Mouse (Mus musculus): ENCODE results near the gene Kdelr3. TPM values are rescaled to one million over a fixed set of nuclear protein-coding genes. Genes with fewer than 3 reads are reported as not detected.

Kdelr3 gene
- polyA plus RNA-seq, 1 experiment from 2014 or later = 211 TPM

GRCm38 (mm10) chr15:79545921-79546399 is 29.7 kb downstream of the Kdelr3 start:
- H3K27ac ChIP-seq = peak overlapping the region; percentile 99
- no peaks in the 10 kb centered on the region for H3K27me3 ChIP-seq
- peak; percentile 41 for ATAC-seq (ENCODE audit: insufficient number of reproducible peaks, low FRiP score, low TSS enrichment, low read depth)
- H3K4me2 ChIP-seq = peak overlapping the region; percentile 62
- peak overlapping the region; percentile 95 for H3K9ac ChIP-seq
- WGBS = under 1% methylated on average over 52 of the region's 52 CpGs
- H3K4me1 ChIP-seq = peaks cover 21% of the 10 kb centered on the region
- H3K36me3 ChIP-seq = peaks cover 31% of the 10 kb centered on the region
- H3K9me3 ChIP-seq = no peaks in the 10 kb centered on the region
- H3K4me3 ChIP-seq = peak overlapping the region; percentile 87

- peak; percentile 97 for ATAC-seq (ENCODE audit: insufficient number of reproducible peaks, low FRiP score, low TSS enrichment, low read depth)
- Histone ChIP-seq H3K9ac (peak within 1 kb of the TSS; percentile 95), H3K4me1 (peaks cover 21% of the 10 kb centered on the region), H3K27me3 (no peaks in the 10 kb centered on the region), H3K4me3 (peak within 1 kb of the TSS; percentile 87), H3K27ac (peak within 1 kb of the TSS; percentile 99), H3K9me3 (no peaks in the 10 kb centered on the region), H3K4me2 (peak within 1 kb of the TSS; percentile 62), H3K36me3 (peaks cover 27% of the 10 kb centered on the region)
- 2% methylated on average over 84 of the region's 84 CpGs for WGBS
Observed at GRCm38 (mm10) chr15:79546410-79547288, 30.4 kb downstream of the Kdelr3 start, which contains the start of gene Ddx17. Ddx17 (minus strand) TSS chr15:79546741.

GRCm38 (mm10) chr15:79547289-79547820 is 31.1 kb downstream of the Kdelr3 start:
- Histone ChIP-seq H3K27ac (peak overlapping the region; percentile 99), H3K9me3 (no peaks in the 10 kb centered on the region), H3K4me1 (peaks cover 21% of the 10 kb centered on the region), H3K4me3 (peak overlapping the region; percentile 87), H3K27me3 (no peaks in the 10 kb centered on the region), H3K4me2 (peak overlapping the region; percentile 46), H3K36me3 (peaks cover 20% of the 10 kb centered on the region), H3K9ac (no peak overlapping the region)
- 73% methylated on average over 17 of the region's 17 CpGs for WGBS
- peak; percentile 10; the same call in 1 of the 2 replicates for ATAC-seq (ENCODE audit: insufficient number of reproducible peaks, low FRiP score, low TSS enrichment, low read depth)

- no peak overlapping the region for H3K9ac ChIP-seq
- no peaks in the 10 kb centered on the region for H3K9me3 ChIP-seq
- H3K4me3 ChIP-seq = no peak overlapping the region
- WGBS = 94% methylated on average over 2 of the region's 2 CpGs
- ATAC-seq (ENCODE audit: insufficient number of reproducible peaks, low FRiP score, low TSS enrichment, low read depth) = no peak
- H3K27me3 ChIP-seq = 0 out of 2 replicates have a peak, but pooled peaks cover under 1% of the 10 kb centered on the region
- no peak overlapping the region for H3K27ac ChIP-seq
- peaks cover 11% of the 10 kb centered on the region for H3K36me3 ChIP-seq
- H3K4me2 ChIP-seq = no peak overlapping the region
- H3K4me1 ChIP-seq = peaks cover 21% of the 10 kb centered on the region
Observed at GRCm38 (mm10) chr15:79548226-79548625, 32.0 kb downstream of the Kdelr3 start.

GRCm38 (mm10) chr15:79552566-79552965 is 36.4 kb downstream of the Kdelr3 start:
- H3K4me1 ChIP-seq = no peaks in the 10 kb centered on the region
- no peak overlapping the region for H3K4me3 ChIP-seq
- no peak overlapping the region for H3K27ac ChIP-seq
- no peak for ATAC-seq (ENCODE audit: insufficient number of reproducible peaks, low FRiP score, low TSS enrichment, low read depth)
- H3K9ac ChIP-seq = no peak overlapping the region
- no peaks in the 10 kb centered on the region for H3K9me3 ChIP-seq
- H3K4me2 ChIP-seq = no peak overlapping the region
- H3K27me3 ChIP-seq = 0 out of 2 replicates have a peak, but pooled peaks cover 6% of the 10 kb centered on the region
- 67% methylated on average over 5 of the region's 5 CpGs for WGBS
- H3K36me3 ChIP-seq = no peaks in the 10 kb centered on the region

GRCm38 (mm10) chr15:79559649-79560048 is 43.4 kb downstream of the Kdelr3 start:
- no peak overlapping the region for H3K4me2 ChIP-seq
- H3K27me3 ChIP-seq = no peaks in the 10 kb centered on the region; the same call in 1 of the 2 replicates
- ATAC-seq (ENCODE audit: insufficient number of reproducible peaks, low FRiP score, low TSS enrichment, low read depth) = no peak
- H3K4me3 ChIP-seq = no peak overlapping the region
- H3K9me3 ChIP-seq = no peaks in the 10 kb centered on the region
- no peaks in the 10 kb centered on the region for H3K4me1 ChIP-seq
- 65% methylated on average over 3 of the region's 3 CpGs for WGBS
- H3K36me3 ChIP-seq = no peaks in the 10 kb centered on the region
- H3K9ac ChIP-seq = no peak overlapping the region
- no peak overlapping the region for H3K27ac ChIP-seq

- ATAC-seq (ENCODE audit: insufficient number of reproducible peaks, low FRiP score, low TSS enrichment, low read depth) = no peak
- no peak overlapping the region for H3K4me2 ChIP-seq
Observed at GRCm38 (mm10) chr15:79562417-79562816, 46.2 kb downstream of the Kdelr3 start.

GRCm38 (mm10) chr15:79575543-79576222 is 59.5 kb downstream of the Kdelr3 start:
- Histone ChIP-seq H3K9me3 (no peaks in the 10 kb centered on the region), H3K27me3 (no peaks in the 10 kb centered on the region), H3K4me3 (no peak overlapping the region), H3K4me2 (no peak overlapping the region), H3K27ac (no peak overlapping the region), H3K36me3 (no peaks in the 10 kb centered on the region), H3K4me1 (no peaks in the 10 kb centered on the region), H3K9ac (no peak overlapping the region)
- WGBS = 40% methylated on average over 1 of the region's 1 CpGs
- ATAC-seq (ENCODE audit: insufficient number of reproducible peaks, low FRiP score, low TSS enrichment, low read depth) = no peak

More at GRCm38 (mm10) chr15:79562417-79562816, 46.2 kb downstream of the Kdelr3 start:
- Histone ChIP-seq H3K9me3 (no peaks in the 10 kb centered on the region), H3K4me1 (no peaks in the 10 kb centered on the region), H3K9ac (no peak overlapping the region), H3K27me3 (no peaks in the 10 kb centered on the region; the same call in 1 of the 2 replicates), H3K36me3 (no peaks in the 10 kb centered on the region), H3K4me3 (no peak overlapping the region), H3K27ac (no peak overlapping the region)
- 73% methylated on average over 9 of the region's 9 CpGs for WGBS

GRCm38 (mm10) chr15:79576947-79577346 is 60.7 kb downstream of the Kdelr3 start:
- no peak for ATAC-seq (ENCODE audit: insufficient number of reproducible peaks, low FRiP score, low TSS enrichment, low read depth)
- 92% methylated on average over 2 of the region's 2 CpGs for WGBS
- no peaks in the 10 kb centered on the region for H3K36me3 ChIP-seq

More at GRCm38 (mm10) chr15:79576947-79577346, 60.7 kb downstream of the Kdelr3 start:
- no peak overlapping the region for H3K9ac ChIP-seq
- H3K4me3 ChIP-seq = no peak overlapping the region
- H3K27ac ChIP-seq = no peak overlapping the region
- no peaks in the 10 kb centered on the region for H3K4me1 ChIP-seq
- H3K27me3 ChIP-seq = no peaks in the 10 kb centered on the region
- no peak overlapping the region for H3K4me2 ChIP-seq
- H3K9me3 ChIP-seq = no peaks in the 10 kb centered on the region

Measured in limb, embryonic 15.5 days (tissue).